Mouse (Mus musculus): ENCODE data around the gene Tbx5.

Gene Tbx5

GRCm38 (mm10) chr5:119832479-119832796, at the start of gene Tbx5:
Gene Tbx5, plus strand, starts transcription at chr5:119832668.
- TF ChIP-seq GATA4 (IDR thresholded peaks at IDR 0.05; ENCODE audit: insufficient replicate concordance, low read length), result no peak

GRCm38 (mm10) chr5:119785959-119786358, 46.5 kb upstream of the Tbx5 start:
- no peak for TF ChIP-seq GATA4 (IDR thresholded peaks at IDR 0.05; ENCODE audit: insufficient replicate concordance, low read length)

DNA sequence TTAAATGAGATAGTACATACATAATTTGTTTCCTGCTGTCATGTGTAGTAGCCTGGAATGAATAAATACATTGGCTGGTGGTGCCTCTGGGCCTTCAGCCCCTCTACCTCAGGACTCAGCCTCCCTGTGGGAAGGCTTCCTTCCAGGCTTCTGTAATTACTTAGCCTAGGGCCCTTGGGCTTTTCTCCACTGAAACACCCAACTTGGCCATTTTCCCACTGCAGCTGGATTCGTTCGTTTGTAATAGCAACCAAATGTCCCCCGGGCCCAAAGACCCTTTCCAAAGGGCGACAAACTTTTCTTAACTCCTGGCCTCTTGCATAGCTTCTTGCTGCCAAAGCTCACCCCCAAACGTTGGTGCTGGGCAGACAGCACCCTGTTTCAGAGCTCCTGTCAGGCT, 40.8 kb upstream of the Tbx5 start:
- TF ChIP-seq GATA4 (IDR thresholded peaks at IDR 0.05; ENCODE audit: insufficient replicate concordance, low read length), result no peak

DNA sequence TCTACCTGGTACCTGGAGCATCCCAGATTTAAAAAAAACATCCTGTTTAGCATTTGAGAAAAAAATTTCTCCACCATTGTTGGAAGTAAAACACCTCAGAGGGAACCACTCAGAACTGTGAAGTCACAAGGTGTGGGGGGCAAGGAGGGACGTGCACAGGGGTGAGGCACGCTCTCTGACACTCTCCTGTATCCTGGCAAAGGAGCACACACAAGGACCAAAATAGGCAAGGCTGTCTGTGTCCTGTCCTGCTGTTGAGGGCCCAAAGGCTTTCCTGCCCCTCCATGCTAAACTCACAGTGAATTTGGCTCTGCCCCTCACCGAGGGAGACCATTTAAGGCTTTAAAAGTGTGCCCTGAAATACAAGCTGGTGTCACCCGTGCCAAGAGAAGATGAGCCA, 38.5 kb upstream of the Tbx5 start:
- no peak for TF ChIP-seq GATA4 (IDR thresholded peaks at IDR 0.05; ENCODE audit: insufficient replicate concordance, low read length)

GRCm38 (mm10) chr5:119795376-119795775, 37.1 kb upstream of the Tbx5 start:
- no peak for TF ChIP-seq GATA4 (IDR thresholded peaks at IDR 0.05; ENCODE audit: insufficient replicate concordance, low read length)

- TF ChIP-seq GATA4 (IDR thresholded peaks at IDR 0.05; ENCODE audit: insufficient replicate concordance, low read length), result no peak
Measured at GRCm38 (mm10) chr5:119795777-119796176, 36.7 kb upstream of the Tbx5 start.

DNA sequence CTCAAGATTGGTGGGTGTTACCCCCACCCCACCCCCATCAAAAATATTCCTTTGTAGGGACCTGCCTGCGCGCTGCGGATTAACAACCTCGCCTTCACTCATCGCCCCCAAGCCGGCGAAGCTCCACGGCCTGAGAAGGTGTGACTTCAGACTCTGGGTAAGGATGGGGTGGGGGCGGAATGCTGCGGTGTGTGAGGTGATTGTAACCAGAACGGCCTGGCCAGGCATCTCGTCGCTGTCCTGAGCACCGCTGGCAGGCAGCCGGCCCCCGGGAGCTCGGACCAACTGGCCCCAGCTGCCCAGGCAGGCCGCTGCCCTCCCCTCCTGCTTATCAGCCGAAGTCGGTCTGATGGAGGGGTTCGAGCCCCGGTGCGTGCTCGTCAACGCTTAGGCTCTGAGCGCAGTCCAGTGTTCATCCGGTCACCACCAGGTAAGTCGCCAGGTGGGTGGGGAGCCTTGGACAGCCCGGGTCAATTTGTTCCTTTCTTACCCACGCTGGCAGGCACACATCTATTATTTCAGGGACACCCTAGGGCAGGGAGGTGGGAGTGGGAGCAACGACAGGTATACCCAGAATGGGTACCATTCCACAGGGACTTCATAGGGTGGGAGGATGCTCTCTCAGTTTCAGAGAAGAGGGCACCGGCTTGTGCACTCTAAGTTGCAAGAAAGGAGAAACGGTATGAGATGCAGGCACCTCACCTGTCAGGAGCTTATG, 35.9 kb upstream of the Tbx5 start:
- TF ChIP-seq GATA4 (IDR thresholded peaks at IDR 0.05; ENCODE audit: insufficient replicate concordance, low read length), result no peak

- no peak for TF ChIP-seq GATA4 (IDR thresholded peaks at IDR 0.05; ENCODE audit: insufficient replicate concordance, low read length)
Measured at GRCm38 (mm10) chr5:119797580-119798150, 34.8 kb upstream of the Tbx5 start.

- TF ChIP-seq GATA4 (IDR thresholded peaks at IDR 0.05; ENCODE audit: insufficient replicate concordance, low read length), result no peak
Measured at GRCm38 (mm10) chr5:119798261-119798660, 34.2 kb upstream of the Tbx5 start.

DNA sequence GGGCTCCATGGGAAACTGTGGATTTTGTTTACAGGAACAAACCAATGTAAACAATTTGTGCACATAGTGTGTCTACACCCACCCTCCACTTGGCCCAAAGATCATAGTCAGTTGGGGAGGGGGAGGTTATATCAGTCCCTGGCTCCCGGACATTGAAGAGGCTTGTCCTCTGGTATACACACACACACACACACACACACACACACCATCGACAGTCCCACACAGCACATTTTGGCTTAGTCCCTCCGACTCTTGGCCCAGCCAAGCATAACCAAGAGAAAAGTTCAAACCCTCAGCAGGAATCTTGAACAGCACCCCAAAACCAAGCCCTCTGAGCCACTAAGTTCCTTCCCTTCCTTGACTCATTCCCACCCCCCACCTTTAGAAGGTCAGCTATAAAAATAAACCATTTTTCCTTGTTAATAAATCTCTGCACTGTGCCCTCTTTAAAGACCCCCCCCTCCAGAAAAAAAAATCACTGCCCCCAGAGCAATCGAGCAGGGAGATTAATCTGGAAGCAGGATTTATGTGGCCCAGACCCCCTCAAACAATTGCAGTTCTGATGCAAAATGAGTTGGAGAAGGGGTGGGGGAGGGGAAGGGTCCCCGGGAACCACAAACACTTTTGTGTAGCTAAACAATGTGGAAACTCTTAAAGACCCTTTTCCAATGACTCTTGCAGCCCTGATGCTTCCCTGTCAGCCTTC, 33.6 kb upstream of the Tbx5 start:
- TF ChIP-seq GATA4 (IDR thresholded peaks at IDR 0.05; ENCODE audit: insufficient replicate concordance, low read length), result no peak

DNA sequence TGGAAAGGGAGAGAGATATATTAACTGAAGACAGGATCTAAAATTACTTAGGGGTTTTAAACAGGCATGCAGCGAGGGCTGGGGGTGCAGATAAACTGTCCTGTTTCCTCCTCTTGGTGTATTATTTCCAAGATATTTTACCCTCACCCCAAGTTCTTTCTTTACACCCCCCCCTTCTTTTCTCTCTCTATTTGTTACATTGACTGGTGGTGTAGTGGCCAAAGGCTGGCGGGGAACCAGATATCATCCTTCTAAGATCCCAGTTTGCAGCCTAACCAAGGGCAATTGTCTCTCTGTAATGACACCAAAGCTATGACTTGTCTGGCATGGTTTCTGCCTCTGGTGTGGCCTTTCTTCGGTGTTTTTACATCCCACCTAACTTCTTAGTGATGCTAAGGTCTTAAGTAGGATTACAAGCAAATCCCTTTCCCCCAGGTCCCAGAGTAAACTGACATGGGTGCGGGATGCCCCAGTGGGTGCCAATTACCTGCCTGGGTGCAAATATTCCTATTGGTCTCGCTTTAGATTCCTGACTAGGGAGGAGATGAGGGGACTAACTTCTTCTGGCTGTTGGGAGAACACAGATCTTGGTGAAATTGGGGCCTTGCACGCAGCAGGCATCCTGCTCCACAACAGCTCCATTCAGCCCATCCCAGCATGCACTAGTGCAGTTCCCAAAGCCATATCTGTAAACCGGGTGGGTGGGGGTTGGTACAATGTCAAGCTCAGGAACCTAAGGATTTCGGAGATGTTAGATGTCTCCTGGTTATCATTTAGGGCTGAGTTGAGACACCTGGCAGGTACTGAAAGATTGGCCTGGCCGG, 32.8 kb upstream of the Tbx5 start:
- no peak for TF ChIP-seq GATA4 (IDR thresholded peaks at IDR 0.05; ENCODE audit: insufficient replicate concordance, low read length)

DNA sequence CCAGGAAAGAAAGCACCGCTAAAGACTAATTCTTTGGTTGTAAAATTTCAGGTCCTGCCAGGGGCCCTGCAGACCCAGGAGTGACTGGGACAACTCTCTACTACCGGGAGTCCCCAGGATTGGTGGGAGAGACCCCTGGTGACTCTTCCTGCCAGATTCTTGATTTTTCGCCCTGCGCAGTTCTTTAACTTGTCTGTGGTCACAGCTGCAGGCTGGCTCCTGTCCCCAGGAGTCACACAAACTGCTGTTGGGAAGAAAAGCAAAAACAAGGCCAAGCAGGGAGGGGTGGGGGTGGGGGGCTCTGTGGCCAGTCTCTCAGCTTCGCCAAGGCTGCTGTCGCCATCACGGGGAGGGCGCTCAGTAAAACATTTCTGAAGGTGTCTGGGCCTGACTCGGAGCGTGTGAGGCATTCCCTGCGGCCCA, 32.2 kb upstream of the Tbx5 start:
- TF ChIP-seq GATA4 (IDR thresholded peaks at IDR 0.05; ENCODE audit: insufficient replicate concordance, low read length), result no peak

DNA sequence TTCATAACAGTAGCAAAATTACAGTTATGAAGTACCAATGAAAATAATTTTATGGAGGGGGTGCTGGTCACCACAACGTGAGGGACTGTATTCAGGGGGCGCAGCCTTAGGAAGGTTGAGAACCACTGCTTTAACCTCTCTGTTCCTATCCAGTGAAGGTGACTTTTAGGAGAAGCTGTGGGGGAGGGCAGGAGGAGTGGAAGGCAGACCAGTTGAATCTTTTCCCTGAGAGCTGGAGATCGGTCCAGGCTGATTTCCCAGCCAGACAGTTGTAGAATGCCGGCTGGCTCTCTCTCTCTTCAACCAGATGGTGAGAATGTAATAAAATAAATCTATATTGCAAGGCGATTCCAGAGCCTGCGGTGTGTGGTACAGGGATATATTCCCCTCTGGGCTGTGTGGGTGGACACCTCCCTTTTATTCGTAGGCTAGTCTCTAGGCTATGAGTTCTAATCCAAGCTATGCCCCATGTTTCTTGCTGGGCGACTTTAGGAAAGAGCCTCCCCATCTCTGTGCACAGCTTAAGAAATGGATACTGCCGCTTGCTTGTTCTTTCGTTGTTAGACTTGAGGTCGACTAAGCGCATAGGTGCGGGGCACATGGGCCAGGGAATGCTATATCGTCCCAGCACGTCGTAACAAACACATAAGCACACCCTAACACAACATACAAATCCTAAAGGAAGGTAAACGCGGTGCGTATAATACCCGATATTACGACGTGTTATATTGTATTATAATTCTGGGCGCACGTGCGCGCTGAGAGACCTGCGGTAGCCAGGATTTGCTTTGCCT, 29.7 kb upstream of the Tbx5 start:
- no peak for TF ChIP-seq GATA4 (IDR thresholded peaks at IDR 0.05; ENCODE audit: insufficient replicate concordance, low read length)

DNA sequence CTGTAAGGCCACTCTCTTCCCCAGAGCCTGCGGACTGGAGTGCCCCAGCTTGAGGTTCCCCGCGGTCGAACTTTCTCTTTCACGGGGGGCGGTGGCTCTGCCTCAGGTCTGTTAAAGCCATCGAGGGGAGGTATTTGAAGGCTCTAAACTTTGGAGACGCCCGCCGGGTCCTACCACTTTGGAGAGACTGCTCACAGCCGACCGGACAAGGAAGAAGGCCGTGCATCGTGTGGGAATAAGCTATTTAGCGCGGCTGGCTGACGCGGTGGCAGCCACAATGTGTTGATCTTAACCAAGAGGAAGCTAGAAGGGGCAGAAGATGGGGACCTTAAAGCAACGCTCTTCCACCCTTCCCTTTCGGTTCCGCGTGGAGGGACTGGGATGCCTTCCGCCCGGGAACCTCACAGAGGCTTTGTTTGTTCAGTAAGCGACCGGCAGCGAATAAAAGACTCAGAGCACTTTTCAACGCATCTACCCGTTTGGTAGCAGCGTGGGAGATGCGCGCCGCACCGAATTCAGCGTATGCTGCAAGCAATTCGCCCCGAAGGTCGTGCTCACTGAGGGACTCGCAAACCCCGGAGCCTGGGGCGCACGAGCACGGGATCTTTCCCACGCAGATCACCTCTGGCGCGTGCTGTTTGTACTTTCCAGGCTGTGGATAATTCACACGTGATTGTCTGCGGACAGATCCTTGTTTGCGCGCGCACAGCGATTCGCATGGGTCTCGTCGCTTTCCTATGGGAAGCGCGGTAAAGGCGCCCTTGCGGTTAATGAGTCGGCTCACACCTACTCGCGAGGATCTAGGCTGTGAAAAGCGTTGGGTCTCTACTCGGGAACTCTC, 28.8 kb upstream of the Tbx5 start:
- no peak for TF ChIP-seq GATA4 (IDR thresholded peaks at IDR 0.05; ENCODE audit: insufficient replicate concordance, low read length)

All from liver, adult (tissue).